Mouse (Mus musculus) kidney, embryonic 14.5 days (tissue): ENCODE measurements at regions not wholly inside any gene's neighbourhood (a gene's known extent, or its start where the extent isn't known, plus 50 kb on each side); places are given as distances from the start of the nearest gene placed in this dataset.

Source experiments
- ATAC-seq: fragments of 200-750 bp; cut with Nextera tagmentation; 2 replicates; pipeline ENCODE4 v1.8.0; 2017; ENCODE audit warnings: moderate number of reproducible peaks, mild to moderate bottlenecking, moderate TSS enrichment, moderate library complexity; ENCODE audit not compliant: low FRiP score, low TSS enrichment
- H3K27ac ChIP-seq: fragments of 300-500 bp; sonication (generic); 2 replicates; pipeline ENCODE4 v1.5.1; 2014; ENCODE audit warnings: low read depth, mild to moderate bottlenecking, low read length, moderate library complexity, mixed read lengths
- H3K27me3 ChIP-seq: fragments of 300-500 bp; sonication (generic); 2 replicates; pipeline ENCODE4 v1.6.1; 2014; ENCODE audit warnings: mild to moderate bottlenecking, low read length; ENCODE audit not compliant: control insufficient read depth, insufficient read depth
- H3K36me3 ChIP-seq: fragments of 300-500 bp; sonication (generic); 2 replicates; pipeline ENCODE4 v1.6.1; 2014; ENCODE audit warnings: low read length, mixed read lengths; ENCODE audit not compliant: control insufficient read depth, insufficient read depth
- H3K4me1 ChIP-seq: fragments of 300-500 bp; sonication (generic); 2 replicates; pipeline ENCODE4 v1.6.1; 2014; ENCODE audit warnings: low read length, mixed read lengths; ENCODE audit not compliant: control insufficient read depth, insufficient read depth
- H3K4me2 ChIP-seq: fragments of 300-500 bp; sonication (generic); replicated peaks from 2 replicates; pipeline ENCODE4 v1.6.1; 2014; ENCODE audit warnings: low read depth, mild to moderate bottlenecking, low read length
- H3K4me3 ChIP-seq: fragments of 300-500 bp; sonication (generic); 2 replicates; pipeline ENCODE4 v1.5.1; 2014; ENCODE audit warnings: mild to moderate bottlenecking, low read length
- H3K9ac ChIP-seq: fragments of 300-500 bp; sonication (generic); 2 replicates; pipeline ENCODE4 v1.6.1; 2014; ENCODE audit warnings: low read depth, mild to moderate bottlenecking, low read length, moderate library complexity
- H3K9me3 ChIP-seq: fragments of 300-500 bp; sonication (generic); 2 replicates; pipeline ENCODE4 v1.6.1; 2016; ENCODE audit warnings: low read length; ENCODE audit not compliant: control insufficient read depth
- WGBS: fragments of 180-500 bp; shearing (Covaris S2); extraction: QIAGEN DNeasy Blood & Tissue Kit; methylation state at CpG from one replicate; pipeline ENCODE4 v1.1.7; 2014; 5-methylcytosine and 5-hydroxymethylcytosine counted together

- no peaks in the 10 kb centered on the region for H3K4me1 ChIP-seq
- ATAC-seq: no peak
- H3K36me3 ChIP-seq: no peaks in the 10 kb centered on the region
- WGBS: 84% methylated on average over 2 of the region's 2 CpGs
- H3K27ac ChIP-seq: no peak overlapping the region
- no peaks in the 10 kb centered on the region for H3K27me3 ChIP-seq
- no peak overlapping the region for H3K4me2 ChIP-seq
- no peak overlapping the region for H3K9ac ChIP-seq
- no peaks in the 10 kb centered on the region for H3K9me3 ChIP-seq
- no peak overlapping the region for H3K4me3 ChIP-seq
Measured at GRCm38 (mm10) chr8:11084051-11084533, 75.8 kb upstream of the Irs2 start.

- no peaks in the 10 kb centered on the region for H3K36me3 ChIP-seq
- H3K27me3 ChIP-seq: no peaks in the 10 kb centered on the region
- peaks cover 7% of the 10 kb centered on the region; the same call in 1 of the 2 replicates for H3K4me1 ChIP-seq
- no peak for ATAC-seq
- H3K9ac ChIP-seq: no peak overlapping the region
- no peaks in the 10 kb centered on the region for H3K9me3 ChIP-seq
- no peak overlapping the region for H3K27ac ChIP-seq
- 68% methylated on average over 2 of the region's 2 CpGs for WGBS
- H3K4me2 ChIP-seq: no peak overlapping the region
- H3K4me3 ChIP-seq: no peak overlapping the region
Measured at GRCm38 (mm10) chr8:11080813-11081212, 72.6 kb upstream of the Irs2 start.

GRCm38 (mm10) chr8:11079805-11080204, 71.5 kb upstream of the Irs2 start:
- Histone ChIP-seq H3K27me3 (no peaks in the 10 kb centered on the region), H3K4me3 (no peak overlapping the region), H3K4me1 (peaks cover 7% of the 10 kb centered on the region; the same call in 1 of the 2 replicates), H3K4me2 (no peak overlapping the region), H3K9ac (no peak overlapping the region), H3K9me3 (no peaks in the 10 kb centered on the region), H3K27ac (no peak overlapping the region), H3K36me3 (no peaks in the 10 kb centered on the region)
- no peak for ATAC-seq
- WGBS: 79% methylated on average over 11 of the region's 11 CpGs

- Histone ChIP-seq H3K27me3 (no peaks in the 10 kb centered on the region), H3K4me2 (peak overlapping the region; percentile 17), H3K36me3 (no peaks in the 10 kb centered on the region), H3K9me3 (no peaks in the 10 kb centered on the region), H3K9ac (no peak overlapping the region), H3K4me1 (peaks cover 7% of the 10 kb centered on the region; the same call in 1 of the 2 replicates), H3K27ac (no peak overlapping the region), H3K4me3 (no peak overlapping the region)
- 54% methylated on average over 9 of the region's 9 CpGs for WGBS
- ATAC-seq: no peak
Measured at GRCm38 (mm10) chr8:11077138-11077537, 68.9 kb upstream of the Irs2 start.

DNA sequence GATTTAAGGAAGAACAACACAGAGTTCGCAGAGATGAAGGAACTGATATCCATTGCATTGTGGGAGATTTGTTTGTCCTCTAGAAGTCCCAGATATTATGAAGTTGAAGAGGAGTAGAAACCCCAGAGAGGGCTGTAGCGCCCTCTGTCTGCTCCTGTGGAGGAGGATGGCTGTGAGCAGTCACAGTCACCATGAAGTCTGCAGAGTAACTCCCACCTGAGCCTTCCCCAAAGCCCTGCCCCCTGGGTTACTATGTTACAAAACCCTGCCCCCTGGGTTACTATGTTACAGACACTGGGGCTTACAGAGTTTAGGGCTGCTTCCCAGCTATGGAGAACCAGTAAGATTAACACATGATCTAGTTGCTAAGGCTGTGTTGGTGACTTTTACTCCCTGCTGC, 62.9 kb upstream of the Irs2 start:
- no peak overlapping the region for H3K4me2 ChIP-seq
- H3K4me1 ChIP-seq: no peaks in the 10 kb centered on the region
- no peak overlapping the region for H3K9ac ChIP-seq
- H3K4me3 ChIP-seq: no peak overlapping the region
- no peak overlapping the region for H3K27ac ChIP-seq
- no peaks in the 10 kb centered on the region for H3K9me3 ChIP-seq
- WGBS: 60% methylated on average over 2 of the region's 2 CpGs
- ATAC-seq: peak; percentile 46; the same call in 1 of the 2 replicates
- no peaks in the 10 kb centered on the region for H3K36me3 ChIP-seq
- H3K27me3 ChIP-seq: no peaks in the 10 kb centered on the region

DNA sequence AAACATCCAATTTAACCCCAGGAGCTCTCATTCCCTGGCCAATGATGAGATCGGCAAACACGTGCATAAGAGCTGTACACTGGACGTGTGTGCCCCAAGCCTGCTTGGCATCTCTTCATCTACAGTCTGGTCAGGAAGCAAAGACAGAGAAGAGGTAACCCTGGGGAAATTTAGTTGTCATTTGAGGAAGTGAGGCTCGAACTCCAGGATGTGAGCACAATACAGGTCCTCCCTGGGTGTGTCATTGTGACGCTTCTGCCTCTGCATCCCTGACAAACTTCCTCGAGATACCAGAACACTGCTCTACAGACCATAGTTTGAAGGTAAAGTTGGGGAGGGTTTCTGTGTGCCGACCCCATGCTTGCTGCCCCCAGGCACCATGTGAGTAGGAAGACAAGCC, 59.2 kb upstream of the Irs2 start:
- no peak overlapping the region for H3K4me3 ChIP-seq
- no peaks in the 10 kb centered on the region for H3K9me3 ChIP-seq
- no peaks in the 10 kb centered on the region for H3K27me3 ChIP-seq
- no peak overlapping the region for H3K9ac ChIP-seq
- no peaks in the 10 kb centered on the region for H3K4me1 ChIP-seq
- no peak for ATAC-seq
- no peak overlapping the region for H3K4me2 ChIP-seq
- H3K27ac ChIP-seq: no peak overlapping the region
- 79% methylated on average over 7 of the region's 7 CpGs for WGBS
- H3K36me3 ChIP-seq: no peaks in the 10 kb centered on the region

GRCm38 (mm10) chr8:11065990-11066389, 57.7 kb upstream of the Irs2 start:
- no peak for ATAC-seq
- Histone ChIP-seq H3K27ac (no peak overlapping the region), H3K9ac (no peak overlapping the region), H3K27me3 (no peaks in the 10 kb centered on the region), H3K36me3 (no peaks in the 10 kb centered on the region), H3K9me3 (no peaks in the 10 kb centered on the region), H3K4me1 (no peaks in the 10 kb centered on the region), H3K4me3 (no peak overlapping the region), H3K4me2 (no peak overlapping the region)
- WGBS: 91% methylated on average over 9 of the region's 9 CpGs

- Histone ChIP-seq H3K4me1 (no peaks in the 10 kb centered on the region), H3K27me3 (no peaks in the 10 kb centered on the region)
- 58% methylated on average over 4 of the region's 4 CpGs for WGBS
Measured at GRCm38 (mm10) chr8:11065303-11065702, 57.0 kb upstream of the Irs2 start.

GRCm38 (mm10) chr8:11063058-11063457, 54.8 kb upstream of the Irs2 start:
- Histone ChIP-seq H3K4me1 (no peaks in the 10 kb centered on the region), H3K4me2 (no peak overlapping the region), H3K4me3 (no peak overlapping the region), H3K27me3 (peaks cover 6% of the 10 kb centered on the region; the same call in 1 of the 2 replicates), H3K9ac (no peak overlapping the region), H3K27ac (no peak overlapping the region), H3K9me3 (no peaks in the 10 kb centered on the region), H3K36me3 (no peaks in the 10 kb centered on the region)
- no peak for ATAC-seq
- 64% methylated on average over 8 of the region's 8 CpGs for WGBS

More at GRCm38 (mm10) chr8:11065303-11065702, 57.0 kb upstream of the Irs2 start:
- Histone ChIP-seq H3K27ac (no peak overlapping the region), H3K4me3 (no peak overlapping the region), H3K9me3 (no peaks in the 10 kb centered on the region), H3K9ac (no peak overlapping the region), H3K4me2 (no peak overlapping the region), H3K36me3 (no peaks in the 10 kb centered on the region)
- ATAC-seq: no peak
